Mouse (Mus musculus) urinary bladder, postnatal 0 days (tissue): ENCODE data around the gene Defa25. TPM values are rescaled to one million over a fixed set of nuclear protein-coding genes. Genes with fewer than 3 reads are reported as not detected.

Source experiments
- polyA plus RNA-seq: library from polyadenylated mRNA; unstranded; fragments of >200 nt; fragmentation: Nextera tagmentation; extraction: Ambion mirVana; gene quantifications from 2 replicates; pipeline ENCODE4 v1.2.1, GENCODE M21; 2015

The Defa25 gene
- polyA plus RNA-seq = not detected in 2 replicates

DNA sequence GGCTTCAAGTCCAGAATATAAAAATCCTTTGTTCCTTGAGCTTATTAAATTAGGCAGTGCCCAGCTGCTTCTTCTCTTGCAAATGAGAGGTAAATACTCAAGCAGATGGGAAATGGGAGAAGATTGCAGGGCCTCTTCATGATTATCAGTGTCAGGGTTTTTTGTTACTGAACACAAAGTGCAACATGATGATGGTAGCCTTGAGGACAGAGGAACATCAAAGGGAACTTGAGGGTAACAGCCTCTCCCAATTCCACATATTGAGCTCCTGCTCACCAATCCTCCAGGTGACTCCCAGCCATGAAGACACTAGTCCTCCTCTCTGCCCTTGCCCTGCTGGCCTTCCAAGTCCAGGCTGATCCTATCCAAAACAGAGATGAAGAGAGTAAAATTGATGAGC lies at the start of gene Defa25:
Defa25 (plus strand) TSS at position 301 of the 400 bp plus-strand sequence.

DNA sequence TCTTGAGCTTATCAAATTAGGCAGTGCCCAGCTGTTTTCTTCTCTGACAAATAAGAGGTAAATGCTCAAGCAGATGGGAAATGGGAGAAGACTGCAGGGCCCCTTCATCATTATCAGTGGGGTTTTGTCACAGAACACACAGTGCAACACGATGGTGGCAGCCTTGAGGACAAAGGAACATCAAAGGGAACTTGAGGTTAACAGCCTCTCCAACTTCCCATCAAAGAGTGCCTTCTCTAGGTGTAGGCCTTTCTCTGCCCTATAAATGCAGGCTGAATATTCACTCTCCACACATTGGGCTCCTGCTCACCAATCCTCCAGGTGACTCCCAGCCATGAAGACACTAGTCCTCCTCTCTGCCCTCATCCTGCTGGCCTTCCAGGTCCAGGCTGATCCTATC lies 29.5 kb upstream of the Defa25 start, which contains the start of gene Defa23:
Defa23 (plus strand) TSS at position 301 of the 400 bp plus-strand sequence.

DNA sequence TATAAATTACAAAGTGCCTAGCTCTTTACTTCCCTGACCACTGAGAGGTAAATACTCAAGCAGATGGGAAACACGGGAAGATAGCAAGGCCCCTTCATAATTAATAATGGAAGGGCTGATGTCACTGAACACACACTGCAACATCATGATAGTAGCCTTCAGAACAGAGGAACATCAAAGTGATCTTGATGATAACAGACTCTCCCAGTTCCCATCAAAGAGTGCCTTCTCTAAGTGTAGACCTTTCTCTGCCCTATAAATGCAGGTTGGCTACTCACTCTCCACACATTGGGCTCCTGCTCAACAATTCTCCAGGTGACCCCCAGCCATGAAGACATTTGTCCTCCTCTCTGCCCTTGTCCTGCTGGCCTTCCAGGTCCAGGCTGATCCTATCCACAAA lies 19.5 kb upstream of the Defa25 start, which contains the start of gene Defa35:
Defa35 (plus strand) TSS at position 301 of the 400 bp plus-strand sequence.

DNA sequence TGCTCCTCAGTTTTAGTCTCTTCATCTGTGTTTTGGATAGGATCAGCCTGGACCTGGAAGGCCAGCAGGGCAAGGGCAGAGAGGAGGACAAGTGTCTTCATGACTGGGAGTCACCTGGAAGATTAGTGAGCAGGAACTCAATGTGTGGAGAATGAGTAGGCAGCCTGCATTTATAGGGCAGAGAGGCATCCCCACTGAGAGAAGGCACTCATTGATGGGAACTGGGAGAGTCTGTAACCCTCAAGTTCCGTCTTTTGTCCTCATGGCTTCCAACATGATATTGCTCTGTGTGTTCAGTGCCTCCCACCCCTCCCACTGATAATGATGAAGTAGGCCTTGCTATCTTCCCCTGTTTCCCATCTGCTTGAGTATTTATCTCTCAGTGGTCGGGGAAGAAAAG lies 11.7 kb downstream of the Defa25 start, which contains the start of gene Gm14851:
Gm14851 (minus strand) TSS at position 101 of the 400 bp plus-strand sequence.

DNA sequence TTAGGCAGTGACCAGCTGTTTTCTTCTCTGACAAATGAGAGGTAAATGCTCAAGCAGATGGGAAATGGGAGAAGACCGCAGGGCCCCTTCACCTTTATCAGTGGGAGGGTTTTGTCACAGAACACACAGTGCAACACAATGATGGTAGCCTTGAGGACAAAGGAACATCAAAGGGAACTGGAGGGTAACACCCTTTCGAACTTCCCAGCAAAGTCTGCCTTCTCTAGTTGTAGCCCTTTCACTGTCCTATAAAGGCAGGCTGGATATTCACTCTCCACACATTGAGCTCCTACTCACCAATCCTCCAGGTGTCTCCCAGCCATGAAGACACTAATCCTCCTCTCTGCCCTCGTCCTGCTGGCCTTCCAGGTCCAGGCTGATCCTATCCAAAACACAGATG lies 50.1 kb downstream of the Defa25 start, which contains the start of gene Defa30:
Defa30 (plus strand) TSS at position 301 of the 400 bp plus-strand sequence.

Other genes starting within 250 kb of the Defa25 start
- not detected in 2 replicates for gene Defb33, start 191.8 kb upstream of the Defa25 start, polyA plus RNA-seq
- gene Gm15056, start 181.8 kb upstream of the Defa25 start, polyA plus RNA-seq = not detected in 2 replicates
- not detected in 2 replicates for gene Gm6040, start 162.4 kb upstream of the Defa25 start, polyA plus RNA-seq
- not detected in 2 replicates for gene AY761185, start 139.7 kb upstream of the Defa25 start, polyA plus RNA-seq
- not detected in 2 replicates for gene Defa21, start 58.9 kb upstream of the Defa25 start, polyA plus RNA-seq
- gene Defa23, start 29.4 kb upstream of the Defa25 start, polyA plus RNA-seq = not detected in 2 replicates
- not detected in 2 replicates for gene Defa35, start 19.4 kb upstream of the Defa25 start, polyA plus RNA-seq
- not detected in 2 replicates for gene Gm14851, start 11.6 kb downstream of the Defa25 start, polyA plus RNA-seq
- gene Defa30, start 50.2 kb downstream of the Defa25 start, polyA plus RNA-seq = not detected in 2 replicates
- gene Defa22, start 77.8 kb downstream of the Defa25 start, polyA plus RNA-seq = not detected in 2 replicates
- gene Defa31, start 107.2 kb downstream of the Defa25 start, polyA plus RNA-seq = not detected in 2 replicates
- not detected in 2 replicates for gene Gm15293, start 117.1 kb downstream of the Defa25 start, polyA plus RNA-seq
- not detected in 2 replicates for gene Gm15292, start 165.3 kb downstream of the Defa25 start, polyA plus RNA-seq
- gene Defa27, start 231.1 kb downstream of the Defa25 start, polyA plus RNA-seq = not detected in 2 replicates
- gene Defa29, start 242.6 kb downstream of the Defa25 start, polyA plus RNA-seq = not detected in 2 replicates